Comparison of ENCODE assay signal across 17 mouse cellular contexts in the genomic region with DNA sequence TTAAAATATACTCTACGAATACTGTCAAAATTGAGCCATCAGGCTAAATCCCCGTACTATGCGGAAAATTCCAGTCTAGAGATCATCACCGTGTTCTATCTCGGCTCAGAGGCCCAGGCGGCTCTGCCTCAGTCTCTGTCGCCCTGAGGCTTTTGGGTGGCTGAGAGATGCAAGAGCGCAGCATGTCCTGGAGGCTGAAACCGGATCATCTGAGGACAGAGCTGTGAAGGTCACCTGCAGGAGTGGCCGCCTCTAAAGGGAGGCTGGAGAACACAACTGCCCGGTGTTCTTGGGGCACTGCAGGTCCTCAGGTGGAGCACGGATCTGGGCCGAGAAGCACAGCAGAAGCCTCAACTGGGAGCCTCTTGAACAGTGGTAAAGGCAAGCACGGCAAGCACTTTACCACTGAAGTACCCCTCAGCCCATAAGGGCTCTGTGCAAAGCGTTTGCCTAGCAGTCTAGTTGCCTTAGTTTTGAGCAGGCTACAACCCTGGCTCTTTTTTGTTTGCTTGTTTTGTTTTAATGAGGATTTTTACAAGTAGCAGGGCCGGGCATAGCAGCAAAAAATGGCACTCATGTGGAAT. TPM values are rescaled to one million over a fixed set of nuclear protein-coding genes. Genes with fewer than 3 reads are reported as not detected.
"Had no signal": no experiment of that assay in that cellular context is flagged by ENCODE, and none has a peak within 500 bp of the region (broad histone marks: within the 10 kb centered on the region; RNA-seq: fewer than 3 reads in every experiment).

No protein-coding gene starts in this region.

- ATAC-seq: hindbrain, postnatal 0 days; midbrain, embryonic 16.5 days had no signal

- H3K4me2 ChIP-seq: limb, embryonic 13.5 days; lung, embryonic 14.5 days; neural tube, embryonic 13.5 days had no signal

- H3K27ac ChIP-seq: hindbrain, postnatal 0 days; layer of hippocampus, adult 2 months; limb, embryonic 13.5 days; liver, embryonic 14.5 days; midbrain, embryonic 10.5 days; neural tube, embryonic 13.5 days had no signal

- DNase-seq: kidney, adult 18-20 months; kidney, postnatal 10 days; kidney, postnatal 4 days; lung, embryonic 14.5 days; retina, postnatal 1 day; right cerebral cortex, postnatal 4 days; spleen, adult 18-20 months; thymus, postnatal 36 days had no signal

- H3K9ac ChIP-seq: limb, embryonic 13.5 days; liver, embryonic 14.5 days; lung, embryonic 14.5 days; neural tube, embryonic 13.5 days had no signal

- H3K9me3 ChIP-seq: midbrain, embryonic 10.5 days; neural tube, embryonic 13.5 days had no signal

- H3K4me3 ChIP-seq: layer of hippocampus, adult 2 months; limb, embryonic 13.5 days; midbrain, embryonic 10.5 days; neural tube, embryonic 13.5 days had no signal

- H3K27me3 ChIP-seq: limb, embryonic 13.5 days; neural tube, embryonic 13.5 days had no signal

- H3K4me1 ChIP-seq: limb, embryonic 13.5 days; midbrain, embryonic 10.5 days; neural tube, embryonic 13.5 days had no signal

RNA-seq across cellular contexts. Expression of a gene that starts 25.5 kb away (rescaled TPM):
- total RNA-seq: layer of hippocampus, adult 2 months; layer of hippocampus, postnatal 10 days had no signal

RNA-seq across cellular contexts. Expression of a gene that starts 31.7 kb away (rescaled TPM):
- total RNA-seq: megakaryocyte progenitor cell, adult 5-6 weeks had no signal
